Mouse (Mus musculus) brown adipose tissue, adult 24 weeks (tissue): ENCODE data around the gene Fam168a. TPM values are rescaled to one million over a fixed set of nuclear protein-coding genes. Genes with fewer than 3 reads are reported as not detected.

Experiments used
- H3K27ac ChIP-seq: fragments of 200-500 bp; replicated peaks from 2 replicates; pipeline ENCODE4 v1.5.1; 2012; ENCODE audit warnings: low read depth, mild to moderate bottlenecking, low read length
- H3K4me1 ChIP-seq: fragments of 200-500 bp; 2 replicates; pipeline ENCODE4 v1.6.1; 2012; ENCODE audit warnings: low read length, mixed read lengths; ENCODE audit not compliant: control insufficient read depth, insufficient read depth, insufficient read length
- H3K4me3 ChIP-seq: fragments of 200-500 bp; 2 replicates; pipeline ENCODE4 v1.5.1; 2012; ENCODE audit warnings: low read depth, mild to moderate bottlenecking, low read length, moderate library complexity; ENCODE audit not compliant: insufficient read depth
- polyA plus RNA-seq: library from polyadenylated mRNA; stranded (reverse); fragments of >200 nt; gene quantifications from 2 replicates; pipeline ENCODE4 v1.2.4, GENCODE M21; 2012; ENCODE audit not compliant: missing spikeins, insufficient read depth, insufficient read length

Fam168a gene
- polyA plus RNA-seq, 1 experiment, result 27.2 TPM

DNA sequence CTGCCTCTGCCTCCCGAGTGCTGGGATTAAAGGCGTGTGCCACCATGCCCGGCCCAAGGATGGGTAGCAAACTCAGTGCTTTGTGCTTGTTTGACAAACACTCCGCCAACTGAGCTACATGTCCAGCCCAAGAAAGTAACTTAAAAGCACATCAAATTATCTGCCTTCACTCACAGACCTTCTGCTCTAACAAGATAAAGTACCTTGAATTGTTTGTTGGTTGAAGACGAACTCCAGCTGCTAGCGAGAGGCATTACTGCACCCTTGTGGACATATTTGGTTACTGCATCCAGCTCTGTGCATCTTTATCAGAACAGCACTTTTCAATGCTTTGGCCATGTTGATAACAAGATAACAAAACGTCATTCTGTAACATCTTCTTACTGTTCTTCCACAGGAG is 21.9 kb upstream of the Fam168a start:
- H3K4me3 ChIP-seq, result no peak overlapping the region
- H3K4me1 ChIP-seq, result no peaks in the 10 kb centered on the region
- no peak overlapping the region for H3K27ac ChIP-seq

DNA sequence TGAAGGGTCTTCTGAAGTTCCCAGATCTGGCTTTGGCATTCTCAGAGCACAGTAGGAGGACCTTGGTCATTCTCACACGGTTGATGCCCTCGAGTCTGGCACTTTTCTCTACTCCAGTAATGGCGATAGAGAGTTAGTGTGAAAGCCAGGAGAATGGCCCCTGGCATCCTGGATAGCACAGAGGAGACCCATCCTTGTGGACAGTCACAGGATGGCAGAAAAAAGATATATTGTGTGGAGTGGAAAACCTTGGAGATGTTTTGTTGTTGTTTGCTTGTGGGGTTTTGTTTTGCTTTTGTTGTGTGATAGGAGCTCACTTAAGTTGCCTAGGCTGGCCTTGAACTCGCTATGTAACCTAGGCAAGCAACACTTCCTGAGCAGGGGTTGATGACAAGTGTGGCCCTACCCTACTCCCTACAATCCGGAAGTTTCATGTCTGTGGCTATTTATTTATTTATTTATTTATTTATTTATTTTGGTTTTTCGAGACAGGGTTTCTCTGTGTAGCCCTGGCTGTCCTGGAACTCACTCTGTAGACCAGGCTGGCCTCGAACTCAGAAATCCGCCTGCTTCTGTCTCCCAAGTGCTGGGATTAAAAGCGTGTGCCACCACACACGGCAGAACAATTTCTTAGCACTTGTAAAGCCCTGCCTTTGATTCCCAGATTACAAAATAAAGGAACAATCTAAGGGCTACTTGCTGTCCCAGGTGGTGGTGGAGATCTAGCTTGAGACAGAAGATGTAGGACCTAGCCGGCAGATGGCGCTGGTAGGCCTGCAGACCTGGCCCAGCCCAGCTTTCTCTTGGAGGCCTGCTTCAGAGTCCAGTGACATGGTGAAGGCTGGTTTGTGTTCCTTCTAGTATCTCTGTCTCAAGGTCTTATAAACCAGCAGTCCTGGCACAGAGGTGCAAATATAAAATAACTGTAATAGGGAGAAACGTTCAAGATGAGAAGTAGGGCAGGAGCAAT is 21.1 kb upstream of the Fam168a start:
- Histone ChIP-seq H3K27ac (no peak overlapping the region), H3K4me1 (no peaks in the 10 kb centered on the region), H3K4me3 (no peak overlapping the region)

DNA sequence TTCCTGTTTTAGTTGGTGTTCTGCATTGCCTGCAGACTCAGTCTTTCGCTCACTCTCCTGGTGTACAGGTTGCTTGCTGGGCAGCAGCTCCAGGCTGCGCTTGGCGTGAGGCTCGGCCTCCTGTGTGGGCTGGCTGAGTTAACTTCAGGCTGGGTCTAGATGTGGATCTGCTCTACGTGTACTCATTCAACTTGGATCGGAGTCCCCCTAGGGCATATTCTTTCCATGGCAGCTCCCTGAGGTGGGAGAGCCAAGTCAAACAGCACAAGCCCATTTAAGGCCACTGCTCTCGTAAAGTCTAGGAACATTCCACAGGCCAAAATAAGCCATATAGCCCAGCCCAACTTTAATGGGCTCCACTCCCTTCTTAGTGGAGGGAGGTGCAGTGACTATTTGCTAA is 18.0 kb upstream of the Fam168a start:
- no peaks in the 10 kb centered on the region for H3K4me1 ChIP-seq

DNA sequence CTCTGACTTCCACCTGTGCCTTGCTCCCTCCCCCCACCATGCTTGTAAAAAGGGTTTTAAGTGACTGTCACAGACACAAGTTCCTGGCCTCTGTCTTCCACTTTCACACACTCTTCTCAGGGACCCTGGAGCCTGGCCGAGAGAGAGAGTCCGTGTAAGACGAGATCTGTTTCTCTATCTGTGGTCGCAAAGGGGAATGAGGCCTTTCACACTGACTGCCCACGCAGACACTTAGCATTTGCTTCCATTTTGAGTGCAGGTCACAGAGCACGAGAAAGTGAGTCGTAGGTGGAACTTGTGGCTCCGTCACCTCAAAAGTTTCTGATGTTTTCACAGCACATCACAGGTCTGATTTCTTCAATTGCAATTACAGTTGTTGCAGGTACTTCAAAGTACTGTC is 13.2 kb upstream of the Fam168a start:
- Histone ChIP-seq H3K4me3 (no peak overlapping the region), H3K4me1 (no peaks in the 10 kb centered on the region), H3K27ac (no peak overlapping the region)

More for the DNA sequence above, 18.0 kb upstream of the Fam168a start:
- Histone ChIP-seq H3K4me3 (no peak overlapping the region), H3K27ac (no peak overlapping the region)

DNA sequence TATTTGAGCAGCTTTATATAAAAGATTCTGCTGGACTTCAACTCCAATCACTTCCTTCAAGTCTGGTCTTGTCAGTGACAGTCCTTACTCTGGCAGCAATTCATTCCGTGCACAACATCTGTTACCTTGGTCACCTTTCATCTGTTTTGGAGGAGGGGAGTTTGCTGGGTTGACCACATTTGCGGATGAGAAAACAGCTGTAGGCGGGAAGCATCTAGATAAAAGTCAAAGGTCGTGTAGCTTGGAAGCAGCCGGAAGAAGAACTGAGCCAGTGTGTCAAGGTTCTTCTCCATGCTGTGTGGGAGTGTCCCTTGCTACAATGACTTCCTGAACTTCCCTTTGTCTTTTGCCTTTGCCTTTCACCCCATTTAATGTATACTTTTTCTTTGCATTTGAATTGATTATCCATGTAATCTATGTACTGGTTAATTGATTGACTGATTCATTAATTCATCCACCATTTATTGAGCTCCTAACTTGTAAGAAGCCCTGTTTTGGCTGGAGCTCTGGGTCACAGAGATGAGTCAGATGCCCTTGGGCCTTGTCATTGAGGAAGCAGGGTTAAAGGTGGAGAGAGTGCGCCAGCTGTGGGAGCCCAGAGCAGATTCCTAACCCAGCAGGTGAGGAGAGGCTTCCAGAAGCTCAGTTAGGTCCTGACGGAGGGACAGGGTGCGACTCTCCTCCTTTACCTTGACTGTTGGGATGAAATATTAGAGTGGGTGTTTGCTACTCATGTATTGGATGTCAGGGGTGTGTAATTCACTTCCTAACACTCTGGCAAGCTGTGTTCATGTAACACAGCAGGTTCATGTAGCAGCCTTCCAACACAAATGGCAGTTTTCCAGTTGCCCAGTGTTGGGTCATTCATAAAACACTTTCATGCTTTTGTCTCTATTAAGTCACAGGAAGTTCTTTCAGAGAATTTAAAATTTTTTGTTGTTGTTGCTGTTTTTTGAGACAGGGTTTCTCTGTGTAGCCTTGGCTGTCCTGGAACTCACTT is 6.4 kb upstream of the Fam168a start:
- peak overlapping the region; percentile 39 for H3K27ac ChIP-seq
- no peak overlapping the region for H3K4me3 ChIP-seq

DNA sequence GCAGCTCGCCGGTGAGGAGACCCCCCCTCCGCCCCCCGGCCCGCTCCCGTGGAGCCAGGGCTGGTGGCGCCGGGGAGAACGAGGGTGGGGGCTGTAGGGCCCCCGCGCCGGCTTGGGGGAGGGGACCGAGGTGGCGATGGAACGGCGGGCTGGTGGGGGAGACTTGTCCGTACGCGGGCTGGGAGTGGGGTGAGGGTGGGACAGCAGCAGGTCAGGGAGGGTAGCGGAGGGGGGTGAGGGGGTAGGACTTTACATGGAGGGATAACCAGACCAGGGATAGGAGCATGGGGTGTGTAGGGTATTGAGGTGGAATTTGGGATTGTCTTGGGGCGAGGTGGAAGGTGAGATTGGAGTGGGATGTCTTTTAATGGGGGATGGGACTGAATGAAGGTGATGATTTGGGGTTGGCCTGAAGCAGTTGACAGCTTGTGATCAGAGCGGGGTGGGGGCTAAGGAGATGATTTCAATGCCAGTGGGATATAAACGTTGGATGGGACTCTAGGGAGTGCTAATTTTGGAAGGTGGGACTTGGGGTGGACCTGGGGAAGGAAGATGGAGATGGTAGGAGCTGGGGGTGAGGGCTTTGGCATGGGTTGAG is 547 bp downstream of the Fam168a start:
- Histone ChIP-seq H3K4me1 (peaks cover 7% of the 10 kb centered on the region; the same call in 1 of the 2 replicates), H3K4me3 (peak overlapping the region; percentile 90), H3K27ac (peak overlapping the region; percentile 84)

More for the DNA sequence above, 6.4 kb upstream of the Fam168a start:
- peaks cover 7% of the 10 kb centered on the region for H3K4me1 ChIP-seq

DNA sequence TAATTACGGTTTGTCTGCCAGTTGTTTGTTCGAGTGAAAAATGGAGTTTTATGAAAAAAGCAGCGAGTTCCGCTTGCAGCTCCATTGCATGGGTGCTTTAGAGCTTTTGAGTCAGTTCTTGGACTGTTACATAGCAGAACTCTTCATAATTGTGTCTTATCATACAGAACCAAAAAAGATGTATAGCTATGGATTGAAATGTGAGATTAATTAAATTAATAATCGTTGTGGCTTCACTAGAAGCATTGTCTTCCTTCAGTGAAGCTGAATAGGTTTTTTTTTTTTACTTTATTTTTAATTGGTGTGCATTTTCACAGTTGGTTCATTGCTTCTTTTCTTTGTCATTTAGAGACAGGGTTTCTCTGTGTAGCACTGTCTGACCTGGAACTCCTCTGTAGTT is 12.3 kb downstream of the Fam168a start:
- no peak overlapping the region for H3K27ac ChIP-seq
- 0 out of 2 replicates have a peak, but pooled peaks cover 2% of the 10 kb centered on the region for H3K4me1 ChIP-seq
- no peak overlapping the region for H3K4me3 ChIP-seq

DNA sequence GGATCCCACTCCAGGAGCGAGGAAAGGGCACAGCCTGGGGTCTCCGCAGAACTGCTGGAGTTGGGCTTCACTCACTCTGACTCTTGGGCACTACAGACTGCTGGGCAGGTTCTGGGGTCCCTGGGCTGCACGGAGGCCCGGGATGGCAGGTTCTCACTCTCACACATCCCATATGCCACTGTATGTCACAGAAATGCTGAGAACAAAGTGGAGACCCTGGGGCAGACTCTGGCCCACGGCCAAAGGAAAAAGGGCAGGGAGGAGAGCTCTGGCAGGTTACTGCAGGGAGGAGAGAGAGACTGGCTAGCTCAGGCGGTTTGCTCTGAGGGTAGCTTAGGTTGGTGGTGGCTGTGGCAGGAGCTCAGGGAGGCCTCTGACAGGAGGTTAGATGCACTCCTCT is 15.8 kb downstream of the Fam168a start:
- Histone ChIP-seq H3K27ac (no peak overlapping the region), H3K4me1 (0 out of 2 replicates have a peak, but pooled peaks cover 2% of the 10 kb centered on the region), H3K4me3 (no peak overlapping the region)

DNA sequence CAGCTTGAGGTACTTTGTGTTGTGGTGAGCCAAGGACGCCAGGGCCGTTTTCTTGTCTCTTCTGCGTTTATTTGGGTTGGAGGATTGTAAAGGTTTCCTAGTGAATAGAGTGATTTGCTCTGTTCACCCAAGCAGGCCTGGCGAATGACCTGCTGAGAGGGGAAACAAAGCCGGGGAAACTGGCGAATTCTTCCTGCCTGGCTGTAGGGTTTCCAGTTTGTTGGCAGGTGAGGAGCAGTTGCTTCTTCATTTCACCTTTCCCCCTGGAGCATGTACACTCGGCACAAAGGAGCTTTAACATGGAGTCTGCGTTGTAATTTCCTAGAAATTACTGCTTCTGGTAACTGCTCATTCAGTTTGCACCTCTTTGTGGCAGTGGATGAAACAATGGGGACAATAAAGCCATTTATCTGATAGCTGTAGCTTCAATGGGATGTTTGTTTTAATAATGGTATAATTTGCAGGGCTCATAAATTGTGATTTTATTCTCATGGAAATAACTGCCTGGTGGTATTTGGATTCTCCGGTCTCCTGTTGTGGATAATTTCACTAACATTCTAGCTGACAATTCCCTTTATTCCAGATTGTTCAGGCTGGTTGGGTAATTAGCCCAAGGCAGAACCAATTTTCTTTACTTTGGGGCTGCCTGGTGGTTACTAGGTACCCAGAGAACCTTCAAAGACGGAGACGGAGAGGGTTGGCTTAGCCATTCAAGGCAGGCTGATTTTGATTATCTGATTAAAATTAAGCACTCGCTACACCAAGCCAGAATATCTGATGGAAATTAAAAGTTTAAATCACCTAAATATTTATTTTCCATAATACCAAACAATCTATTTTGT is 17.2 kb downstream of the Fam168a start:
- Histone ChIP-seq H3K27ac (no peak overlapping the region), H3K4me3 (no peak overlapping the region), H3K4me1 (peaks cover 2% of the 10 kb centered on the region; the same call in 1 of the 2 replicates)

DNA sequence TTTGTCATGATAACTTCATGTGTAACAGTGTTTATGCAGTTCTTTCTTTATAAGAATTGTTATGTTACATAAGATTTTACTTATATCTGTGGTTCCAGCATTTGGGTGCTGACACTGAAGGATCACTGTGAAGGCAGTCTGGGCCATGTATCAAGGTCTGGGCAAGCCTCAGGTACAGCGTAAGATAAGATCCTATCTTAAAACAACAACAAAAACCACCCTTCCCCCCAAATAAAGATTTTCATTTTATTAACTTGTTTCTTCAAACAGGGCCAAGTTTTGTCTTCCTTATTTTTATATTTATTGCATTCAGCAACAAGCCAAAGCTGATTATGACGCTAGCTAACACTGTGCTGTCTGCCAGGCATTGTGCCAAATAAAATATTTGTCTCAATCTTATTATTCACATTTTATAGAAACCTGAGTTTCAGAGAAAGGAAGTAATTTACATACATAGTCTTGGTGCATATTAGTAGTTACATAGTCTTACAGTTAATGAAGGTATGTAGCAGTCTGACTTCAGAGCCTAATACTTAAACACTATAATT is 21.2 kb downstream of the Fam168a start:
- Histone ChIP-seq H3K4me3 (no peak overlapping the region), H3K4me1 (peaks cover 2% of the 10 kb centered on the region; the same call in 1 of the 2 replicates), H3K27ac (no peak overlapping the region)

DNA sequence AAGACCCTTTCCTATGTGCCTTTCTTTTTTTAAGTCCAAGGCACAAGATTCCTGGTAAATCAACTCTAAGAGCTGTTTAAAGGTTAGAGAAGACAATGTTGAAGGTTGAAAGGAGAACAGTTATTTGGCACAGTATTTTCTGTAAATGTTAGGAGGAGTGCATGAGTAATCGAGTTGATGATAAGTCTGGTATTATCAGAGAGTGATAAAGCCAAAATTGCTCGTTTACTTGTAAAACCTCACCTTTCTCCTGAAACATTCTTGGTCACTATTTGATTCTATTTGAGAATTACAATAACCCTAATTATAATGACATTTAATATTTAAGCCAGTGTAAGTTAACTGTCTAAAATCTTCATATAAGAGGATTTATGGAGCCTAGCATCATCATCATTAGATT is 23.3 kb downstream of the Fam168a start:
- Histone ChIP-seq H3K27ac (no peak overlapping the region), H3K4me3 (no peak overlapping the region), H3K4me1 (peaks cover 5% of the 10 kb centered on the region)

DNA sequence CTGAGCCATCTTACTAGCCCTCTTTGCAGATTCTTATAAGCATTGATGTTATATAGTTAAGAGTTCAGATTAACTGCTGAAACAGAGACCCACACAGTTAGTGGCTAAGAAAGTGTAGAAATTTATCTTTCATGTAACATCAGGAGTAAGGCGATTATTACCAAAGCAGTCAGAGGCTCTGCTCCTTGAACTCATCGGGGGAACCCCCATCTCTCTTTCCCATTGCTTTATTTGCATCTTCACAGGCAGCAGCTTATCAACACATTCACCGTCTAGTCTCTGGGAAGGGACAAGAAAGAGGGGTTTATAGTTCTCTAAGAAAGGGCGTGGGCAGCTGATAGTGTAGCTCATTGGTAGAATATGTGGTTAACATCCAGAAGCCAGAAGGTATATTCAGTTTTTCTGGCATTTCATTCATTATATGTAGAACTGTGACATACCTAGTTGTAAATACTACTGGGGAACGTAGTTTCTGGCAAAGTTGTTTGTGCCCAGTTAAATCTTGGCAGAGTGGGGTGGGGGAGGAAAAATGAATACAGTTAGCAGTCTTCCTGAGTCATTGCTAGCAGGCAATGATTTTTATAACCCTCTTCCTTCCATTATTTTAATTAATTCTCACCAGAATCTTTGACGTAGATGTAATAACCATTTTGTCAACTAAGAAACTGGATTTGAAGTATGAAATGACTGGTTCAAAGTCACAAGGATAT is 26.1 kb downstream of the Fam168a start:
- no peak overlapping the region for H3K4me3 ChIP-seq
- peaks cover 5% of the 10 kb centered on the region for H3K4me1 ChIP-seq
- H3K27ac ChIP-seq, result no peak overlapping the region

DNA sequence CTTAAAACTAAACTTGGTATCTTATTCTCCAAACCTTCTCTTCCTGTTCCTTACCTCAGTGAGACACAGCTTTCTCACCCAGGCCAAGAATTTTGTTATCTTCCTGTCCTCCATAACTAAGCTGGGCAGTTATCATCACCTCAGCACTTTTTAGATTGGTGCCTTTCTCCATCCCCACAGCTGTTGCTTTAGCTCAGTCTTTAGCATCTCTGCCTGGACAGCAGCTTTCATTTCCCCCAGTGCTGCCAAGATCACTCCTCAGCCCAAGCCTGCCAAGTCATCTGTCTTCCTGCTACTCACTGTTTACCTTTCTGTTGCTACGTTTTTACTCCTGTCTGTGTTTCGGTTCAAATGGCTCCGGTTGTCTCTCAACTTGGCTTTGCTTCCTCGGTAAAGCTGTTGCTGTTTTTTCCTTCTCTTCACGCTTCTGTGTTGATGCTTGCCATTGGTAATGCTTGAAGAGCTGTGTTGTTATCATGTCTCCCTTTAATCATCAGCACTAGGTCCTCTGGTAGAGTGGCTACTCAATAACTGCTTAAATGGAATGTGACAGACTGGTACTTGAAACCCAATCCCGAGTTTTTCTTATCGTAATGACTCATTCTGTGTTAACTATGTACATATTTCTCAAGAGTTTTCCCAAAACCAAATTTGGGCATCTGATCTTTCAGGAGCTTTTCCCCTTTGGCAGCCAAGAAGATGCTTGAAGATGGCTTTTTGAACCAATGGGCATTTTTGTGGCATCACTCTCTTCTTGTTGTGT is 26.8 kb downstream of the Fam168a start:
- H3K27ac ChIP-seq, result no peak overlapping the region
- no peak overlapping the region for H3K4me3 ChIP-seq
- H3K4me1 ChIP-seq, result peaks cover 5% of the 10 kb centered on the region; the same call in 1 of the 2 replicates
